Mouse (Mus musculus) ES-Bruce4 (cell line): ENCODE data around the gene Tmc6.

Source experiments
- CTCF ChIP-seq: IDR thresholded peaks from one replicate; pipeline ENCODE4 v1.8.1; 2011; ENCODE audit warnings: low read depth, low read length
- POLR2A ChIP-seq: IDR thresholded peaks from one replicate; pipeline ENCODE4 v1.8.1; 2011; ENCODE audit warnings: low read length; ENCODE audit not compliant: insufficient read depth

DNA sequence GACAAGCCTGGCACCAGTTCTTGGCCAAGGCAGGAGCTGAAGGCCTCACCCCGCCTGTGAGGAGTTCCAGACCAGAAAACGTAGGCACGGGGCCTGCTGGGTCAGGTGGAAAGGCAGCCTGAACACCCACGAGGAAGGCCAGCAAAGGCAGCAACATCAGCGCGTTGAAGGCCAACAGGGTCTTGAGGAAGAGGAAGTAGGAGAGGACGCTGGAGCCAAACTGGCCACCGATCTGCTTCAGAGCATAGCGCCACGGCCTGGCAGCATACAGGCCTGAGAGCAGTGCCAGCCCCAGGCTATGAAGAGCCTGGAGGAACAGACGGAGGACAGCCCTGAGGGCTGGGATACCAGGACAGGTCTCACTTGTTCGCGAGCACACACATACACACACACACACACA is 6.5 kb downstream of the Tmc6 start:
- TF ChIP-seq CTCF (no peak), POLR2A (no peak)
